Mouse (Mus musculus): Measurements from ENCODE around the gene Fam208b. TPM values are rescaled to one million over a fixed set of nuclear protein-coding genes. Genes with fewer than 3 reads are reported as not detected.

Gene Fam208b
- polyA plus RNA-seq, 1 experiment from 2014 or later = 8.3 TPM

DNA sequence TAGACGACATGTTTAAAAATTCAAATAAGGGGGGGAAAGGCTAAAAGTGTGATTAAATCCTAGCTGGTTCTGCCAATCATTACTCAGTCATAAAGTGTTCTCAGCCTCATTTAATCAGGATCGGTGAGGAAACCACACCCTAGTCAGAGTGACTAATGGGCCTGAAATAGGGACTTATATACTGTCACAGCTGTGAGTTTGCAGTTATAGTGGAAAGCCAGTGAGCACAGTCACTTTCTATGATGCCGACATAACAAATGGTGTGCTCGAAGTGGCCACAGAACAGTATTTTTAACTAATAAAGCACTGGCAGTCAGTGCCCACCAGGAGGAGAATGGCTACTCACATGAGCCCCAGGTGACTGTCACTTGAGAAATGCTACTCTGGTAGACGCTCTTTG, 66.0 kb downstream of the Fam208b start:
- DNase-seq (ENCODE audit: low spot score) (no peak), ATAC-seq (replicated peaks; ENCODE audit: low FRiP score, low read depth) (no peak)
- no peak overlapping the region for H3K4me3 ChIP-seq (replicated peaks; ENCODE audit: low read depth, low read length)
- H3K27ac ChIP-seq = no peak overlapping the region
- H3K4me1 ChIP-seq (replicated peaks; ENCODE audit: insufficient read depth, low read length) = no peaks in the 10 kb centered on the region; the same call in 1 of the 2 replicates
- H3K4me2 ChIP-seq (ENCODE audit: low read length) = no peak overlapping the region
- no peak overlapping the region for H3K9ac ChIP-seq (ENCODE audit: low read depth, low read length)
- WGBS = 55% methylated on average over 5 of the region's 5 CpGs
- H3K36me3 ChIP-seq (ENCODE audit: insufficient read depth, low read length) = no peaks in the 10 kb centered on the region
- H3K27me3 ChIP-seq (ENCODE audit: insufficient read depth, low read length) = no peaks in the 10 kb centered on the region
- no peaks in the 10 kb centered on the region for H3K9me3 ChIP-seq (replicated peaks; ENCODE audit: low read length)
- no peak for TF ChIP-seq CTCF (IDR thresholded peaks at IDR 0.05; ENCODE audit: low read depth)

DNA sequence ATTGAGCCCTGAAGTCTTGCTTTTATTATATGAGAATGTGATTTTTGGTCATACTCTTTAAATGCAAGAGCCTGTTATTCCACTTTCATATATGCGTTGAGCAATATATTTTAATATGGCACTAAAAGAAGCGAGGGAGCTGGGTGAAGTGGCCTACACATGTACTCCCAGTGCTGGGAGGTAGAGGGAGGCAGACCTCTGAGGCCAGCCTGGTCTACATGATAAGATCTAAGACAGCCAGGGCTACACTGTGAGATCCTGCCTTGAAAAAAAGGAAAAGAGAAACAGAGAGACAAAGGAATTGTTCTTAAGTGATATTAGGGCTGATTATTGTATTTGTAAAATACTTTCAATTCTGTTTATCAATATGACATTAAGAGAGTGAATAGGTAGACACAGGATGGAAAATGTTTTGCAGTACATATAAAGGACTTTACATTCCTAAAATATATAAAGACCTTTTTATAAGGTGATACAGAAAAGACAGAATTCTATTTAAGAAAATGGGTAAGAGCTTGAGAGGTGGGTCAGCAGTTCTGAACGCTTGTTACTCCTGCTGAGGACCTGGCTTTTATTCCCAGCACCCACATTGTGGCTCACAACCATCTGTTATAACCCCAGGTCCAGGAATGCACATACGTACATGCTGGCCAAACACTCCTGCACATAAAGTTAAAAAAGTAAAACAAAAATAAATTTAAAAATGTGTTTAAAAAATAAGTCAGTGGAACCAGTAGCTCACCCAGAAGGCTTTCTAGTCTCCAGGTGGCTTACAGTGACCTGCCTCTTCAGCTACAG, 66.6 kb downstream of the Fam208b start:
- DNase-seq (ENCODE audit: low spot score) (no peak), ATAC-seq (replicated peaks; ENCODE audit: low FRiP score, low read depth) (no peak)
- WGBS = 93% methylated on average over 4 of the region's 4 CpGs
- H3K4me1 ChIP-seq (replicated peaks; ENCODE audit: insufficient read depth, low read length) = no peaks in the 10 kb centered on the region; the same call in 1 of the 2 replicates
- no peaks in the 10 kb centered on the region for H3K27me3 ChIP-seq (ENCODE audit: insufficient read depth, low read length)
- no peak overlapping the region for H3K4me3 ChIP-seq (replicated peaks; ENCODE audit: low read depth, low read length)
- no peaks in the 10 kb centered on the region for H3K36me3 ChIP-seq (ENCODE audit: insufficient read depth, low read length)
- no peak overlapping the region for H3K9ac ChIP-seq (ENCODE audit: low read depth, low read length)
- no peaks in the 10 kb centered on the region for H3K9me3 ChIP-seq (replicated peaks; ENCODE audit: low read length)
- TF ChIP-seq CTCF (IDR thresholded peaks at IDR 0.05; ENCODE audit: low read depth) = no peak
- no peak overlapping the region for H3K27ac ChIP-seq
- no peak overlapping the region for H3K4me2 ChIP-seq (ENCODE audit: low read length)

DNA sequence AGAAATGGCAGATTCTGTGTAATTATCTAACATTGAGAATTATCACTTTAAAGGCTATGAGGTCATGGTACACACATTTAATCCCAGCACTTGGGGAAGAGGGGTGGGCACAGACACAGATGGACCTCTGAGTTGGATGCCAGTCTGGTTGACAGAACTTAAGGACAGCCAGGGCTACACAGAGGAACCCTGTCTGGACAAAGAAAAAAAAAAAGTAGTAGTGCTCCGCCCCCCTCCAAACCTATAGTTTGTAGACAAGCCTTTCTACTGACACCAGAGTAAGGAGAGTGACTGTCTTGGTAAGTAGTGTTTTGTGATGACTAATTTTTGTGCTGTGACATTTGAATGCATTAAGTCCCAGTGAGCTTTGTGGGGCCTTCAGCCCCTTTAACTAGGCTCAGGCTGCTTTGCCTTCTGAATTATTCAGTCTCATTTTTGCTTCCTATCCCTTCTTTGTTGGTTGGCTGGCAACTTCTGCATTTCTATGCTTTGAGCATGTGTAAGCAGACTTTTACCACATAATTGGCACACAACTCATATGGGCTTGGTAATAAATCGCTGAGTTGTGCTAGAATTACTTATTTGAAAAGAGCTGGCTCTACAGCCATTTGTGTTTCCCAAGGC, 69.6 kb downstream of the Fam208b start:
- WGBS = 86% methylated on average over 2 of the region's 2 CpGs
- H3K4me2 ChIP-seq (ENCODE audit: low read length) = no peak overlapping the region
- no peak overlapping the region for H3K9ac ChIP-seq (ENCODE audit: low read depth, low read length)
- ATAC-seq (replicated peaks; ENCODE audit: low FRiP score, low read depth) (no peak), DNase-seq (ENCODE audit: low spot score) (no peak)
- no peaks in the 10 kb centered on the region for H3K9me3 ChIP-seq (replicated peaks; ENCODE audit: low read length)
- H3K36me3 ChIP-seq (ENCODE audit: insufficient read depth, low read length) = no peaks in the 10 kb centered on the region
- no peak overlapping the region for H3K27ac ChIP-seq
- no peaks in the 10 kb centered on the region for H3K27me3 ChIP-seq (ENCODE audit: insufficient read depth, low read length)
- H3K4me3 ChIP-seq (replicated peaks; ENCODE audit: low read depth, low read length) = no peak overlapping the region
- H3K4me1 ChIP-seq (replicated peaks; ENCODE audit: insufficient read depth, low read length) = no peaks in the 10 kb centered on the region; the same call in 1 of the 2 replicates
- no peak for TF ChIP-seq CTCF (IDR thresholded peaks at IDR 0.05; ENCODE audit: low read depth)

DNA sequence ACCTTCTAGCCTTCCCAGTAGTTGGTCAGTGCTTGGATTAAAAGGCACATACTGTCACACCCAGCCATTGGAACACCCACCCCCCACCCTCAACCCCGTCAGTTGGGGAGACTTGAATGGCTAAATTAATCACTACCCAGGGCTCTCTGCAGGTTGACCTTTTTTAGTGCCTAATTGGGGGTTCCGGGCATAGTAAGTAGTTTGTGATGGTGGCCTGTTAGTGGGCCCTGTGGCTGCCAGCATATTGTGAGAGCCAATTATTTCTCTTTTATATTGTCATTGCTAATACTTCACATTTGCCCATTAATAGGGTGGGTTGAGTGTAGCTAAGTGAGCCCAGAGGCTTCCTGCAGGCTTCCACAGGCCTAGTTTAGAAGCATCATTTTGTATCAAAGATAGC, 70.7 kb downstream of the Fam208b start:
- WGBS = 24% methylated on average over 2 of the region's 2 CpGs
- TF ChIP-seq CTCF (IDR thresholded peaks at IDR 0.05; ENCODE audit: low read depth) = no peak
- Histone ChIP-seq H3K9ac (ENCODE audit: low read depth, low read length) (no peak overlapping the region), H3K36me3 (ENCODE audit: insufficient read depth, low read length) (no peaks in the 10 kb centered on the region), H3K4me1 (replicated peaks; ENCODE audit: insufficient read depth, low read length) (no peaks in the 10 kb centered on the region; the same call in 1 of the 2 replicates), H3K4me2 (ENCODE audit: low read length) (peak overlapping the region; percentile 59), H3K27ac (no peak overlapping the region), H3K27me3 (ENCODE audit: insufficient read depth, low read length) (no peaks in the 10 kb centered on the region), H3K9me3 (replicated peaks; ENCODE audit: low read length) (no peaks in the 10 kb centered on the region), H3K4me3 (replicated peaks; ENCODE audit: low read depth, low read length) (0 out of 2 replicates have a peak overlapping the region, but pooled peaks have one; percentile 94)
- ATAC-seq (replicated peaks; ENCODE audit: low FRiP score, low read depth) (no peak), DNase-seq (ENCODE audit: low spot score) (no peak)

DNA sequence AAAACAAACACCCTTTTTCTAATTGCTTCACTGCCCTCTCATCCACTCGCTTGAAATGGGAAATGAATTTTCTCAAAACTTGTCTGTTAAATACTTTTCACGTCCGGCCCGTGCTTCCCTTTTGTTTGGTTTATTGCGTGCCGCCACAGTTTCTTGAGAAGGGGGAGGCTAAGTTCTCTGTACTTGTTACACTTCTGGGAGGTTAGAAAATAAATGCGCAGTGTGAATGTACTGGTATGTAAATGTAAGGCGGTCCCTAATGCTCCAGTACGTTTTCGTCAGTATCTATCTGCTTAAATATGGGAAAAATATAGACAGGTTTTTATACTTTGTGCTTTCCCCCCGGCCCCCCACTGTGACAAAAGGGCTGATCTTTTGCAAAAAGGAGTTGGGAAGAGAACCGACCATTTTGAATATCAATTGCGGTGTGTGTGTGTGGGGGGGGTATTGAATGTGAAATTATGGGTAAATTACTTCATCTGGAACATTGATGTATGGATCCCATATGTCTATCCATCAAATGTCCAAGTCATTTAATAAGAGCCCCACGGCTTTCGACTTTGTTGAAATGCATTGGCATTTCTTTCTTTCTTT, 71.8 kb downstream of the Fam208b start:
- no peaks in the 10 kb centered on the region for H3K27me3 ChIP-seq (ENCODE audit: insufficient read depth, low read length)
- WGBS = 2% methylated on average over 15 of the region's 15 CpGs
- H3K9me3 ChIP-seq (replicated peaks; ENCODE audit: low read length) = no peaks in the 10 kb centered on the region
- H3K4me3 ChIP-seq (replicated peaks; ENCODE audit: low read depth, low read length) = peak overlapping the region; percentile 94
- H3K4me1 ChIP-seq (replicated peaks; ENCODE audit: insufficient read depth, low read length) = no peaks in the 10 kb centered on the region; the same call in 1 of the 2 replicates
- H3K36me3 ChIP-seq (ENCODE audit: insufficient read depth, low read length) = no peaks in the 10 kb centered on the region
- TF ChIP-seq CTCF (IDR thresholded peaks at IDR 0.05; ENCODE audit: low read depth) = no peak
- peak overlapping the region; percentile 98 for H3K9ac ChIP-seq (ENCODE audit: low read depth, low read length)
- ATAC-seq (replicated peaks; ENCODE audit: low FRiP score, low read depth) (no peak), DNase-seq (ENCODE audit: low spot score) (peak; percentile 38)
- H3K27ac ChIP-seq = peak overlapping the region; percentile 100
- peak overlapping the region; percentile 59 for H3K4me2 ChIP-seq (ENCODE audit: low read length)

DNA sequence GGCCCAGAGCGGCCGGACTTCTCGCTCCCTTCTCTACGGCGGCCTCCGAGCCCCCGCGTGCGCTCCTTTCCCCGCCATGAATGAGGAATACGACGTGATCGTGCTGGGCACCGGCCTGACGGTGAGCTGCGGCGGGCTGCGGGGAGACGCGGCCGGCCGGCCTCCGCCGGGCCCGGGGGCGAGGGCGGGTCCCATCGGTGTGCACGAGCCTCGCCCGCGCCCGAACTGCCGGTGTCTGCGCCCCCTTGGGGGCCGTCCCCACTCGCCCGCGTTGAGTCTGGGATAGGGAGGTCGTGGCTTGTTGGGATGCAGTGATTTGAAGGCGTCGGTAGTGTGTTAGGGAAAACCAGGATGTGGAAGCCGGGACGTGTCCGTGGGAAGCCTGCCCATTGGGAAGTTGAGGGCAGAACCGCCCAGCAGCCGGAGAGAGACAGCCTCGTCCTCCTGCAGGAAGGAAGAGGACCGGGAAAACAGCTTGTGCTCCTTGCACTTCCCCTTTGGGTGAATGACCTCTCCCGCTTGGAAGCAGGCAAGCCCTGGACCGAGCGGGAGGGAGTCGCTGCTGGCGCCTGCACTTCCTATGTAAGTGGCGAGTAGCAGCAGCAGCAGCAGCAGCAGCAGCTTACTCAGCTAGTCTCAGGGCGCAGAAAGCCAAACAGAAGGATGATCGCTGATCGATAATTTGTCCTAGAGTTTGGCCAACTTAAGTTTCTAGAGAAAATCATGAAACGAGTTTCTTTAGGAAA, 72.5 kb downstream of the Fam208b start:
- Histone ChIP-seq H3K36me3 (ENCODE audit: insufficient read depth, low read length) (no peaks in the 10 kb centered on the region), H3K27me3 (ENCODE audit: insufficient read depth, low read length) (no peaks in the 10 kb centered on the region), H3K27ac (peak overlapping the region; percentile 100), H3K4me3 (replicated peaks; ENCODE audit: low read depth, low read length) (peak overlapping the region; percentile 94), H3K4me2 (ENCODE audit: low read length) (peak overlapping the region; percentile 59), H3K9me3 (replicated peaks; ENCODE audit: low read length) (no peaks in the 10 kb centered on the region), H3K9ac (ENCODE audit: low read depth, low read length) (peak overlapping the region; percentile 98), H3K4me1 (replicated peaks; ENCODE audit: insufficient read depth, low read length) (no peaks in the 10 kb centered on the region; the same call in 1 of the 2 replicates)
- under 1% methylated on average over 59 of the region's 59 CpGs for WGBS
- peak; percentile 73 for ATAC-seq (replicated peaks; ENCODE audit: low FRiP score, low read depth)
- no peak for TF ChIP-seq CTCF (IDR thresholded peaks at IDR 0.05; ENCODE audit: low read depth)
- peak; percentile 91 for DNase-seq (ENCODE audit: low spot score)

Measured in kidney, postnatal 0 days (tissue).